Mouse (Mus musculus) urinary bladder, postnatal 14 days (tissue): ENCODE data around the gene Erbb4.

Experiments
- DNase-seq: peaks from one replicate; pipeline ENCODE4 v3.0.0; 2021; ENCODE audit warnings: low spot score

Erbb4 gene

DNA sequence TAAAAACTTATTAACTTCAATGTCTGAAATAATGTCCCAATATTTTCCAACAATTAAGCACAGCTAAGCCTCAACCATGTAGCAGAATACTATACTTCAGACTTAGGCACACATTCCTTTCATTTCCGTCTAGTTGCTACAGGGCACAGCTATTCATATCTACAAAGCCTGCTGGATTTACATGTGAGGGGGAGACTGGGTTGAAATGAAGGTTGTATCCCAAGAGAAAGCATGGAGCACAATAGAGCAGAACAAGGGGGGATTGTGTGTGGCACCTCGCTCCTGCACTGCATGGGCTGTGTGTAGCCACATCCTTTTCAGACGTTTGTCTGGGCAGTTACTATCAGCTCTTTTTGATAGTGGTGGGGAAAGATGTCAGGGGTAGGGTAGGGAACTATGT, 83.0 kb downstream of the Erbb4 start:
- DNase-seq, result no peak

GRCm38 (mm10) chr1:69023157-69023925, 84.5 kb downstream of the Erbb4 start:
- no peak for DNase-seq

DNA sequence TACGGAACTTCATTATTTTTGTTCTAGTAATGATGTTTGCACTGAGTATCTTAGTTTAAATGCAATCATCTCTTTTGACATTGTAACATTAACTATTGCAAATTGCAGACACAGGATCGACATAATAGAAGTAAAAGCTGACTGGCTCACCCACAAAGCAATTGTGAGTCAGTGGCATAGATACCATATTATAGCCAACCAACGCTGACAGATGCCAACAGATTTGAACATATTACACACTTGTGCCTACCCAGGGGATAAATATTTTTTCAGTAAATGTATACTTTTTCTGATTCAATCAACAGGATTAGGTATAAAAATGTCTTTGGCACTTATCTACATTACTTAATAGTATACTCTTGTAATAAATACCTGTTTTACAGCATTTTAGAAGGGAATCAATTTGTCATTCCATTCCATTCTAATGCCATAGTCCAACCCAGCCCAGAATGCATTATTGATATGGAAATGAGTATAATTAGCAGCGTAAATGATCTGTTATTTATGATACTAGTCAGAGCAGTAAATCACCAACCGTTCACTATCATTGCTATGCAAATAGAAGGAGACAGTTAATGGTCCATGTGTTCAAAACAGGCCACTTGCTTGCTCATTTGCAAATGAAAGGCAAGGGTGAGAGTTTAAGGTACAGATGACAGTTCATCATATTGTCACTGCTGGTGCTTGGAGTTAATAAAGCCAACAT, 97.9 kb downstream of the Erbb4 start:
- no peak for DNase-seq

GRCm38 (mm10) chr1:69001371-69001770, 106.5 kb downstream of the Erbb4 start:
- DNase-seq, result no peak

DNA sequence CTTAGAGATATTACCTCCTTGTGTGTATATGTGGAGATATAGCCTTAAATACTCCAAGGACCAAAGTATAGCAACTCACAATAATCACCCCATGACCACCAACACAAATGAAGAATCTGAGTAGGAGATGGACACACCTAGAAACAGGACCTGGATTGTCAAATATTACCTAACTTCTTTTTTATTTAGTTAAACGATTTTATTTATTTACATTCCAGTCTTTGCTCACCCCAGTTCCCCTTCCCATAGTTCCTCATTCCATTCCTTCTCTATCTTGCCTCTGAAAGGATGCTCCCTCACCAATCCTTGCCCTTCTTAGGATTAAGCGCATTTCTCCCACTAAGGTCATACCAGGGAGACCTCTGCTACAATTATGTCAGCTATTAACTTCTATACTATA, 128.6 kb downstream of the Erbb4 start:
- DNase-seq, result no peak

DNA sequence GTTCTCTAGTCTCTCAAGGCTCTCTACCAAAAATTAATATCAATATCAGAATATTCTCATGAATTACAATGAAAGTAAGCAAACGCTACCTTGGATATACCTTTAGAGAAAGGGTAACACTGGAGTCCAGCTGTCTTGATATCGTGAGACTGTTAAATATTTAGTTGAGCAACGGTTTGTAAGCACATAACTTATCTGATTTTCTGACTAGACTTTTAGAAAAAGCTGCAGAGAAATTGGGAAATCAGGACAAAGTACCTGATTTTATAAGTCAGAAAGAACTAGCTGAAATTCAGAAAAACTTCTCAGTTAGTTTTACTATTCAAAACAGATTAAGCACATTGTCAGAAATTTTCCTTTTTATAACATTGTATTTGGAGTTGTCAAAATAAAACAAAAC, 129.3 kb downstream of the Erbb4 start:
- DNase-seq, result no peak

DNA sequence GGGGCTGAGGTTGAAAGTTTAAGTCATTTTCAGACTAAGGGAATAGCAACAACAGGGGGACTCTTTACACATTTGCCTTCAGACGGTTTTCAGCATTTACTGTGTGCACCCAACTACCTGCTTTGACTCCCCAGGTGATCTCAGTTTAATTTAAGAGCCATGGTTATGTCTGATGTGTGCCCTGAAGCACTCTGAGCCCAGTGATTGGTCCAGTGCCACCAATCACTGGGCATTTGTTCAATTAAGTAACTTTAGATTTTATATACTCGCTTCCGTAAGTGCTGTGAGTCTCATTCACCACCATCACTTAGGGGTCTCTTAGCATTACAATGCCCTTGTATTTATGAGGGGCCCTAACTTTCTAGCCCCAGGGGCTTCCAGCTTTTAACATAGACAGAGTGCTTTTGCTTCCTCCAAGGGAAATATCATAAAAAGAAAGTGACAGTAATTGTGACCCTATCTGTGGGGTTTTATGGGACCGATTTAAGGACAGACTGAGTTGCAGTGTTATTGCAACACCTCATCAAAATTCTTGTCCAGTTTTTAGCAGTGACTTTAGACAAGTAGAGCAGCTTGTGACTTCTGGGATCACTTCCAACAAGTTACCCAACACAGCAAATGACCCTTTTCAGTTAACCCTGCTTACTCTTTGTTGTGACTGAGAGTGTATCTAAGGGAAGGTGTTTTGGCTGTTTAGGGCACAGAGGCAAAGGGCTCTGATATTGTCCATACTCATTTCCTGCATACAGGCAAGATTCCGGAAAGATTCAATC, 134.3 kb downstream of the Erbb4 start:
- DNase-seq, result no peak

- DNase-seq, result no peak
Observed at GRCm38 (mm10) chr1:68964127-68964526, 143.7 kb downstream of the Erbb4 start.

DNA sequence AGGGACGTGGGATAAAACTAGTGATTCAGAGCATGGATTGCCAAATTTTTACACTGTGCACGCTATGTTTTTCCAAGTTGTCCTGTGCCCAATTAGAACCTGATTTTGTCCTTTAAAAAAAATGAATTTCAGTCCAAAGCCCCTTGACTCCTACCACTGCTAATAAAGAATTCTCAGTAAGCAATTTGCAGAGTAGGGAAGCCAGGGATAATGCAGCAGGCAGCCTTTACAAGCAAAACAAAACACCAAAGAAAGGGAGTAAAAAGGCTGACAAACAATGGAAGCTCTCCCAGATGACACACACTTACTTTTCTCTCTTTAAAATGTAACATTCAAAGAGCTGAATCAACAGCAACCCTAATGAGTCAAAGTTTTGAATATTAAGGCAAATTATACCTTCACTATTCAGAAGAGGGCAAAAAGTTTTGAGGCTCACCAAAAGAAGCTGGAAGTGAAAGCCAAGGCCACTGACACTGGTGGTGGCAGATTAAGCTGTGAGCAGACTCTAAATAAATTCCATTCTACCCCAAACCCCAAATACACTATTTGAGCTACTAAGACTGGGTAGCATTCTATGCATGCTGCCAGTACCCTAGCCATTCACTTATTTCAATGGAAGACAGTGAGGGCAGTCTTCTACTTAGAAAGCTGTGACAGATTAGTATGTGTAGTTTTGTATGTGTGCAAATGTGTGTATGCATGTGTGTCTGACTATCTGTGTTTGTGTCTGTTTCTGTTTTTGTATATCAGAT, 146.3 kb downstream of the Erbb4 start:
- DNase-seq, result no peak

- DNase-seq, result no peak
Observed at GRCm38 (mm10) chr1:68956766-68957533, 150.9 kb downstream of the Erbb4 start.

GRCm38 (mm10) chr1:68955482-68955881, 152.4 kb downstream of the Erbb4 start:
- no peak for DNase-seq

- DNase-seq, result no peak
Observed at GRCm38 (mm10) chr1:68943141-68943540, 164.7 kb downstream of the Erbb4 start.

DNA sequence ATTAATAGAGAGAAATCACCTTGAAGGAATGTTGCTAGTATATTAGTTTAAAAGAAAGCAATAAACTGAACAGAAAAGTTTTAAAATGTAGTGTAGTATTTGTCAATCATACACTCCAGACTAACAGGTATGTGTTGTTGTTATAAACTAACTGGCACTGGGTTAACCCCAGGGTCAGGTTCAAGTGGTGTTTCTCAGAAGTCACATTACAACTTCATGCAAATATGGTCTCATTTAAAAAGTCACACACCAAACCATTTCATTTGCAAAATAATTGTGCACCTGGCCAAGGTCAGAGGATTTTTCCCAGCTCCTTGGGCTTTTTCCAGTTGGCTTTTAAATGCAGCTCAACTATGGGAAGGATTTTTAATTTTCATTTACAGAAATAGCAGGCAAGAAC, 173.1 kb downstream of the Erbb4 start:
- DNase-seq, result no peak

GRCm38 (mm10) chr1:68933330-68934065, 174.4 kb downstream of the Erbb4 start:
- DNase-seq, result no peak

GRCm38 (mm10) chr1:68917828-68918227, 190.0 kb downstream of the Erbb4 start:
- DNase-seq, result no peak

GRCm38 (mm10) chr1:68892041-68892440, 215.8 kb downstream of the Erbb4 start:
- no peak for DNase-seq

DNA sequence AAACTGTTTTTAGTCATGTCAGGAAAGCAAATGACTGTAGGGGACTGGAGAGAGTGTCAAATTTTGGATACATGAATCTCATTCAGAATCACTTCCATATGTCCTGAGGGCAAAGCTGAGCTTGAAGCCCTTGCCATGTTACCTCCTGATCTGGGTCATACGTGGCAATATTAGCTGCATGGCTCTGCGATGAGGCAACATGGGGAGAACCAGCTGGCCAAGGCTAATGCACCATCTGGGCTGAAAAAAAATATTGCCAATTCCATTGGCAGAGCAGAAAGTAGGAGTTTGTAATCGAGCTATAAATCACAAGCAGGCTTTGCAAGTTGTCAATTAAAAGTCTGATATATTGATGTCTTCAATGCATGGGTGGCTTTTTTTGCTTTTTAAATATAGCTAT, 221.0 kb downstream of the Erbb4 start:
- no peak for DNase-seq

- no peak for DNase-seq
Observed at GRCm38 (mm10) chr1:68874954-68875353, 232.9 kb downstream of the Erbb4 start.

DNA sequence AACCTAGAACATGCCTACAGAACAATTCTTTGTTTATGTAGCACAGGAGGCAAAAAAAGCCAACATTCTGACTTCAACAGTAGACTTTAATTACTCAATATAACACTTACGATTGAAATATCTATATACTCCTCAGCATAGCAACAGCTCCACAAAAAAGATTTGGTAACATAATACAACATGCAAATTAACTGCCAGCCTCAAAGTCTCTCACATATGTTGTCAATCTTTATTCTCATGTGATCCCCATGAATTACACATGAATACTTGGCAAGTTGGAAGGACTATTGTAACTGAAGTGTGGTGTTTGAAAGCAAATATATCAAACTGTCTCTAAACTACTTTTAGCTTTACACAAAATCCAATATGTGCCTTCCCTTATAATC, 234.2 kb downstream of the Erbb4 start:
- DNase-seq, result no peak

DNA sequence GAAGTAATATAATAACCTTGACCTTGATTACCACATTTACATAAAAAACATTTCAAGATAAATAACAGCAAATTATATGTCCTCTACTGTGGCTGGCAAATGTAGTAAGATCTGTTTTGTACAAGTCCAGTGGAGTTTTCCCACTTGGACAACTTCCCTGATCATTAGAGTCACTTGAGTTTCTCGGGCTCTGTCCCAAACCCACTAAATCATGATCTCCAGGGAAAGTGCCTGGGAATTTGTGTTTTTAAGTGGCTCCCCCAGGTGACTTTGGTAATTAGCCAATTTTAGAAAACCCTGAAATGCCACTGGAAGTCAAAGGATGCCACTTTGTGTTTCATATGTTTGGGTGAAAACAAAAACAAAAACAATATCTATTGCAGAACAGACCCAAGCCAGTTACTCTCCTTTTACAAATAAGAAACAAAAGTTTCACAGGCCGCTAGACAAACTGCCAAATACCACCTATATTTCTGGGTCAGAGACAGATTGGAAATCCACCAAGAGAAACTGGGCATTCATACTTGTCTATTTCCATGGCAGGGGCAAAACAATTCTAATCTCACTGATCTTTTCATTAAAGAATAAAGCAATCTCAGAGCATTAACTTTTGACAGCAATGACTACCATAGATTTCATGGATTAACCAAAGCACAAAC, 234.8 kb downstream of the Erbb4 start:
- DNase-seq, result no peak
